Mouse (Mus musculus) lung, embryonic 16.5 days (tissue): ENCODE results near the gene Cdkl3. TPM values are rescaled to one million over a fixed set of nuclear protein-coding genes. Genes with fewer than 3 reads are reported as not detected.

Experiments
- ATAC-seq: fragments of 200-750 bp; cut with Nextera tagmentation; 2 replicates; pipeline ENCODE4 v1.8.0; 2017; ENCODE audit warnings: low read depth, mild to moderate bottlenecking, moderate library complexity
- H3K27ac ChIP-seq: fragments of 300-500 bp; sonication (generic); 2 replicates; pipeline ENCODE4 v1.5.1; 2014; ENCODE audit warnings: mild to moderate bottlenecking, control low read depth, low read length
- H3K27me3 ChIP-seq: fragments of 300-500 bp; sonication (generic); 2 replicates; pipeline ENCODE4 v1.6.1; 2014; ENCODE audit warnings: low read depth, low read length, mixed read lengths; ENCODE audit not compliant: control insufficient read depth, insufficient read depth
- H3K36me3 ChIP-seq: fragments of 300-500 bp; sonication (generic); 2 replicates; pipeline ENCODE4 v1.6.1; 2014; ENCODE audit warnings: low read length; ENCODE audit not compliant: control insufficient read depth, insufficient read depth
- H3K4me1 ChIP-seq: fragments of 300-500 bp; sonication (generic); replicated peaks from 2 replicates; pipeline ENCODE4 v1.6.1; 2014; ENCODE audit warnings: low read length, mixed read lengths; ENCODE audit not compliant: control insufficient read depth, insufficient read depth
- H3K4me2 ChIP-seq: fragments of 300-500 bp; sonication (generic); 2 replicates; pipeline ENCODE4 v1.6.1; 2014; ENCODE audit warnings: low read depth, low read length, control low read depth
- H3K4me3 ChIP-seq: fragments of 300-500 bp; sonication (generic); 2 replicates; pipeline ENCODE4 v1.5.1; 2014; ENCODE audit warnings: mild to moderate bottlenecking, low read length, control low read depth
- H3K9ac ChIP-seq: fragments of 300-500 bp; sonication (generic); 2 replicates; pipeline ENCODE4 v1.6.1; 2014; ENCODE audit warnings: low read length, control low read depth
- H3K9me3 ChIP-seq: fragments of 300-500 bp; sonication (generic); 2 replicates; pipeline ENCODE4 v1.6.1; 2016; ENCODE audit warnings: low read length; ENCODE audit not compliant: control insufficient read depth
- WGBS: fragments of 180-500 bp; shearing (Covaris S2); extraction: QIAGEN DNeasy Blood & Tissue Kit; methylation state at CpG from one replicate; pipeline ENCODE4 v1.1.7; 2014; 5-methylcytosine and 5-hydroxymethylcytosine counted together
- polyA plus RNA-seq: library from polyadenylated mRNA; unstranded; fragments of >200 nt; fragmentation: Nextera tagmentation; extraction: Ambion mirVana; gene quantifications from 2 replicates; pipeline ENCODE4 v1.2.1, GENCODE M21; 2015

Gene Cdkl3
- polyA plus RNA-seq, 1 experiment from 2014 or later, result 9.4 TPM

- no peaks in the 10 kb centered on the region for H3K27me3 ChIP-seq
- H3K4me2 ChIP-seq, result peak within 1 kb of the TSS; percentile 94
- H3K9ac ChIP-seq, result peak within 1 kb of the TSS; percentile 77
- peak within 1 kb of the TSS; percentile 72 for H3K4me3 ChIP-seq
- H3K4me1 ChIP-seq, result peaks cover 10% of the 10 kb centered on the region
- H3K36me3 ChIP-seq, result peaks cover 22% of the 10 kb centered on the region
- ATAC-seq, result peak; percentile 94
- peak within 1 kb of the TSS; percentile 69 for H3K27ac ChIP-seq
- H3K9me3 ChIP-seq, result no peaks in the 10 kb centered on the region
- WGBS, result under 1% methylated on average over 63 of the region's 63 CpGs
Measured at GRCm38 (mm10) chr11:51967443-51968401, 36.3 kb upstream of the Cdkl3 start, which contains the start of gene Cdkn2aipnl. Gene Cdkn2aipnl (plus strand): TSS chr11:51967661.

- H3K4me1 ChIP-seq, result peaks cover 10% of the 10 kb centered on the region
- no peak for ATAC-seq
- H3K27me3 ChIP-seq, result no peaks in the 10 kb centered on the region
- 86% methylated on average over 9 of the region's 9 CpGs for WGBS
- no peak overlapping the region for H3K27ac ChIP-seq
- no peak overlapping the region for H3K9ac ChIP-seq
- H3K9me3 ChIP-seq, result peaks cover 3% of the 10 kb centered on the region; the same call in 1 of the 2 replicates
- H3K4me3 ChIP-seq, result no peak overlapping the region
- peak overlapping the region; percentile 22; the same call in 1 of the 2 replicates for H3K4me2 ChIP-seq
- H3K36me3 ChIP-seq, result peaks cover 27% of the 10 kb centered on the region
Measured at GRCm38 (mm10) chr11:51968896-51969295, 35.1 kb upstream of the Cdkl3 start.

- Histone ChIP-seq H3K9me3 (peaks cover 3% of the 10 kb centered on the region; the same call in 1 of the 2 replicates), H3K36me3 (peaks cover 27% of the 10 kb centered on the region), H3K9ac (no peak overlapping the region), H3K4me1 (peaks cover 10% of the 10 kb centered on the region), H3K4me3 (no peak overlapping the region), H3K27me3 (no peaks in the 10 kb centered on the region), H3K27ac (no peak overlapping the region), H3K4me2 (no peak overlapping the region)
- no peak for ATAC-seq
- WGBS, result 87% methylated on average over 2 of the region's 2 CpGs
Measured at GRCm38 (mm10) chr11:51969511-51969910, 34.5 kb upstream of the Cdkl3 start.

- Histone ChIP-seq H3K4me1 (peaks cover 10% of the 10 kb centered on the region), H3K4me3 (no peak overlapping the region), H3K4me2 (no peak overlapping the region), H3K27me3 (no peaks in the 10 kb centered on the region), H3K36me3 (peaks cover 41% of the 10 kb centered on the region), H3K9me3 (peaks cover 3% of the 10 kb centered on the region; the same call in 1 of the 2 replicates), H3K27ac (no peak overlapping the region), H3K9ac (no peak overlapping the region)
- WGBS, result 94% methylated on average over 6 of the region's 6 CpGs
- ATAC-seq, result no peak
Measured at GRCm38 (mm10) chr11:51971644-51972043, 32.4 kb upstream of the Cdkl3 start.

GRCm38 (mm10) chr11:51999611-52000289, 4.3 kb upstream of the Cdkl3 start:
- Histone ChIP-seq H3K4me2 (peak overlapping the region; percentile 74), H3K27me3 (no peaks in the 10 kb centered on the region), H3K27ac (peak overlapping the region; percentile 97), H3K36me3 (peaks cover 22% of the 10 kb centered on the region), H3K4me1 (peaks cover 14% of the 10 kb centered on the region), H3K9ac (peak overlapping the region; percentile 98), H3K4me3 (peak overlapping the region; percentile 97), H3K9me3 (no peaks in the 10 kb centered on the region)
- peak; percentile 28 for ATAC-seq
- WGBS, result 0% methylated on average over 29 of the region's 29 CpGs

- H3K9ac ChIP-seq, result peak within 1 kb of the TSS; percentile 98
- peaks cover 16% of the 10 kb centered on the region for H3K36me3 ChIP-seq
- H3K4me2 ChIP-seq, result peak within 1 kb of the TSS; percentile 74
- 0% methylated on average over 50 of the region's 63 CpGs for WGBS
- H3K27ac ChIP-seq, result peak within 1 kb of the TSS; percentile 97
- no peaks in the 10 kb centered on the region for H3K9me3 ChIP-seq
- no peaks in the 10 kb centered on the region for H3K27me3 ChIP-seq
- peak within 1 kb of the TSS; percentile 97 for H3K4me3 ChIP-seq
- H3K4me1 ChIP-seq, result peaks cover 18% of the 10 kb centered on the region
- peak; percentile 79 for ATAC-seq
Measured at GRCm38 (mm10) chr11:52000290-52000962, 3.6 kb upstream of the Cdkl3 start, which contains the start of gene Ube2b. Gene Ube2b (minus strand): TSS chr11:52000762.

GRCm38 (mm10) chr11:52001341-52001740, 2.7 kb upstream of the Cdkl3 start:
- ATAC-seq, result no peak
- peak overlapping the region; percentile 86 for H3K27ac ChIP-seq
- peak overlapping the region; percentile 66 for H3K4me2 ChIP-seq
- no peaks in the 10 kb centered on the region for H3K9me3 ChIP-seq
- H3K27me3 ChIP-seq, result no peaks in the 10 kb centered on the region
- peaks cover 12% of the 10 kb centered on the region for H3K36me3 ChIP-seq
- peaks cover 21% of the 10 kb centered on the region for H3K4me1 ChIP-seq
- H3K4me3 ChIP-seq, result no peak overlapping the region
- 57% methylated on average over 10 of the region's 10 CpGs for WGBS
- H3K9ac ChIP-seq, result no peak overlapping the region

- ATAC-seq, result no peak
- Histone ChIP-seq H3K4me3 (no peak overlapping the region), H3K9me3 (no peaks in the 10 kb centered on the region), H3K27me3 (no peaks in the 10 kb centered on the region), H3K4me1 (peaks cover 21% of the 10 kb centered on the region), H3K27ac (no peak overlapping the region), H3K4me2 (no peak overlapping the region), H3K9ac (no peak overlapping the region), H3K36me3 (peaks cover 7% of the 10 kb centered on the region)
- WGBS, result 90% methylated on average over 8 of the region's 8 CpGs
Measured at GRCm38 (mm10) chr11:52001861-52002260, 2.2 kb upstream of the Cdkl3 start.
